ENCODE assay signal across 8 mouse cellular contexts in the genomic region with DNA sequence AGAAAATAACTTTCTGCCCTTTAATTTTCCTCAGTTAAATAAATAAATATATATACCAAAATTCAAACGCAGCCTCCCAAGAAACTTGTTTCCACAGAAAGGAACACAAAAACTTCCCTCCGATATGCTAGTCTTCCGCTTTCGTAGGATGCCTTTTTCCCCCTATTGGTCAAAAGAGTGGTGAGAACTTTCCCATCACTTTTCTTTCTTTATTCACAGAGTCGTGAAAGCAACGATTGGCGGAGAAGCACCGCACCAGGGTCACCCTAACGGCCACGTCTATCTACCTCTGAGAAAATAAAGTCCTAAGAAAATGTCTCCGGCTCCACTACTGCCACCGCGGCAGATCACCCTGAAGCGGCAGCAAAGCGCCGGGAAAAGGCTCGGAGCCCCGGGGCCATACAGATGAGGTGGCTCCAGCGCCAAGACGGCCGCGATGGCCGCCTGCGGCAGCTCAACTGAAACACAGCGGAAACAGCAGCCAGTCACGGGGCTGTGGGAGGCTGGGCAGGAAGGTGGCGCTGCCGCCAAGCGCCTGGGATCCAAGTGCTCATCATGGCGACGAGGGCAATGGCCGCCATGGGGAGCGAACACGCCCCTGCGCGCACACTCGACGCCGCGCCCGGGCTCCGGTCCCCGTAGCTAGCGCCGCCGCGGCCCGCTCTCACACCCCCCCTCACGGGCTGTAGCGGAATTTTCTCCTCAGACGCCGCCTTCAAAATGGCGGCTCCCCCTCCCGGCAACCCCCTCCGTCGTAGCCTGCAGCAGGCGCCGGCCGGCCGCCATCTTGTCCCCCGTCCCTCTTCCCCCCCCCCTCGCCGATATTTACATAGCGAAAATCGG. TPM values are rescaled to one million over a fixed set of nuclear protein-coding genes. Genes with fewer than 3 reads are reported as not detected.
DNase-seq lines count a peak whose midpoint lies in the region; ATAC-seq and TF ChIP-seq lines count a peak whose summit lies in the region.

No protein-coding gene starts in this region.

- no peaks in the 10 kb centered on the region for H3K9me3 ChIP-seq in heart, embryonic 10.5 days
- H3K9me3 ChIP-seq in kidney, embryonic 15.5 days (replicated peaks) = no peaks in the 10 kb centered on the region

- WGBS in heart, embryonic 10.5 days = 17% methylated on average over 65 of the region's 65 CpGs
- 12% methylated on average over 48 of the region's 65 CpGs for WGBS in kidney, embryonic 15.5 days

- peak; percentile 19 for TF ChIP-seq CTCF in C2C12 (IDR thresholded peaks at IDR 0.05; ENCODE audit: control insufficient read depth, insufficient read depth, insufficient read length)
- 0 out of 2 replicates have a peak, but pooled peaks have one; percentile 18 for TF ChIP-seq CTCF in embryonic fibroblast, embryonic 13.5 days (IDR thresholded peaks at IDR 0.05; ENCODE audit: borderline replicate concordance, insufficient read depth, low read length)

- TF ChIP-seq POLR2A in embryonic fibroblast, embryonic 13.5 days (IDR thresholded peaks at IDR 0.05; ENCODE audit: low read depth, low read length) = peak; percentile 47

- peak; percentile 95 for DNase-seq in brain, adult 2 months (ENCODE audit: low read depth, low spot score)
- peak; percentile 92 for DNase-seq in heart, embryonic 10.5 days (ENCODE audit: low spot score)
- peak; percentile 88 for DNase-seq in liver
- DNase-seq in monocyte, adult 2 months (ENCODE audit: low read depth in 1 of 2, low spot score in 2 of 2) = peak; percentile 52 to 76
- peak; percentile 83 to 84 for DNase-seq in spleen, postnatal 36 days (ENCODE audit: low spot score in 2 of 2)

- H3K79me2 ChIP-seq in C2C12 (ENCODE audit: control insufficient read depth, insufficient read depth) = peaks cover 50% of the 10 kb centered on the region

- peak overlapping the region; percentile 63 for H3K4me2 ChIP-seq in kidney, embryonic 15.5 days

- no peaks in the 10 kb centered on the region for H3K36me3 ChIP-seq in C2C12 (ENCODE audit: control insufficient read depth, insufficient read depth)
- no peaks in the 10 kb centered on the region for H3K36me3 ChIP-seq in heart, embryonic 10.5 days
- no peaks in the 10 kb centered on the region for H3K36me3 ChIP-seq in kidney, embryonic 15.5 days

- peak overlapping the region; percentile 98 for H3K27ac ChIP-seq in embryonic fibroblast, embryonic 13.5 days (ENCODE audit: insufficient read depth, low read length)
- peak overlapping the region; percentile 98 for H3K27ac ChIP-seq in heart, embryonic 10.5 days
- H3K27ac ChIP-seq in kidney, embryonic 15.5 days = peak overlapping the region; percentile 99

- peak overlapping the region; percentile 97 for H3ac ChIP-seq in C2C12 (ENCODE audit: control insufficient read depth, insufficient read length, low read depth)

- no peaks in the 10 kb centered on the region for H3K4me1 ChIP-seq in embryonic fibroblast, embryonic 13.5 days (ENCODE audit: control insufficient read depth, insufficient read depth, low read length)
- no peaks in the 10 kb centered on the region for H3K4me1 ChIP-seq in heart, embryonic 10.5 days
- H3K4me1 ChIP-seq in kidney, embryonic 15.5 days = peaks cover 4% of the 10 kb centered on the region; the same call in 1 of the 2 replicates

- H3K9ac ChIP-seq in kidney, embryonic 15.5 days = peak overlapping the region; percentile 80

- H3K79me3 ChIP-seq in C2C12 (ENCODE audit: low read depth) = peaks cover 49% of the 10 kb centered on the region

- peak overlapping the region; percentile 52 for H3K4me3 ChIP-seq in C2C12 (ENCODE audit: insufficient read depth, poor library complexity, severe bottlenecking)
- peak overlapping the region; percentile 97 for H3K4me3 ChIP-seq in embryonic fibroblast, embryonic 13.5 days (ENCODE audit: insufficient read depth, low read length)
- H3K4me3 ChIP-seq in heart, embryonic 10.5 days = peak overlapping the region; percentile 69
- H3K4me3 ChIP-seq in kidney, embryonic 15.5 days (replicated peaks) = peak overlapping the region; percentile 62

- no peaks in the 10 kb centered on the region for H3K27me3 ChIP-seq in C2C12 (ENCODE audit: control insufficient read depth, insufficient read depth, insufficient read length)
- H3K27me3 ChIP-seq in heart, embryonic 10.5 days (ENCODE audit: insufficient read depth, poor library complexity, severe bottlenecking) = peaks cover 52% of the 10 kb centered on the region; the same call in 1 of the 2 replicates
- peaks cover 48% of the 10 kb centered on the region for H3K27me3 ChIP-seq in kidney, embryonic 15.5 days

- ATAC-seq in kidney, embryonic 15.5 days (replicated peaks; ENCODE audit: low FRiP score) = peak; percentile 91

TF ChIP-seq in C2C12, 6 proteins besides CTCF, POLR2A, EP300 and RAD21:
- TF ChIP-seq MAX (IDR thresholded peaks at IDR 0.05) (peak; percentile 42), USF1 (IDR thresholded peaks at IDR 0.05; ENCODE audit: low read depth) (no peak), CEBPB (IDR thresholded peaks at IDR 0.05; ENCODE audit: low read depth) (no peak), FOSL1 (IDR thresholded peaks at IDR 0.05; ENCODE audit: insufficient read depth, low read length, poor library complexity, severe bottlenecking) (no peak), MYOD1 (IDR thresholded peaks at IDR 0.05; ENCODE audit: control insufficient read depth, insufficient read length, low read depth) (no peak), MYOG (IDR thresholded peaks at IDR 0.05; ENCODE audit: control insufficient read depth, extremely low read depth, insufficient read length) (no peak)

RNA-seq across cellular contexts. Expression of a gene that starts 1.4 kb away (rescaled TPM):
- polyA plus RNA-seq in C2C12 (2012; fragmentation: generic; extraction: Trizol) = 5.3 TPM
- 34.2 and 39.5 TPM in 2 replicates for polyA plus RNA-seq in embryonic fibroblast, embryonic 13.5 days (2011; ENCODE audit: insufficient read length, low read depth, missing spikeins)
- 21.7 and 25.7 TPM in 2 replicates for polyA plus RNA-seq in heart, embryonic 10.5 days (2016; fragmentation: Nextera tagmentation; extraction: Ambion mirVana)
- 30.0 and 32.4 TPM in 2 replicates for polyA plus RNA-seq in kidney, embryonic 15.5 days (2015; fragmentation: Nextera tagmentation; extraction: Ambion mirVana)

Comparison
In these comparisons a context has a peak if more than half of its experiments do, and no peak if none do; other contexts are left out.
1. Peak in every context shown above with its lines: DNase-seq, ATAC-seq, H3K4me3 ChIP-seq and H3K27ac ChIP-seq.